Mouse (Mus musculus): ENCODE data around the gene Slc11a2.
A peak's percentile ranks its signal among the peaks of the same experiment; 100 is the strongest.

- TF ChIP-seq CTCF (IDR thresholded peaks at IDR 0.05; ENCODE audit: insufficient read depth, low read depth, low read length) = peak; percentile 100
- TF ChIP-seq POLR2A (IDR thresholded peaks at IDR 0.05; ENCODE audit: insufficient read depth, low read depth, low read length) = peak; percentile 89
Measured at GRCm38 (mm10) chr15:100468295-100469188, 43.7 kb upstream of the Slc11a2 start, which contains the start of gene Letmd1.

Data from olfactory bulb, adult 2 months (tissue).